Mouse (Mus musculus) left cerebral cortex, postnatal 10 days (tissue): ENCODE results near the gene Map4k1. TPM values are rescaled to one million over a fixed set of nuclear protein-coding genes. Genes with fewer than 3 reads are reported as not detected.

Source experiments
- DNase-seq, 2 experiments: peaks; one replicate each; pipeline ENCODE4 v3.0.0; 2021 to 2022; ENCODE audit warnings: low spot score in 2 of 2, mixed read lengths in 1 of 2; ENCODE audit errors: extremely low spot score in 1 of 2
- intact Hi-C: fragments of 180-260 bp; cut with DNase I; formaldehyde crosslinking; loops from one replicate; pipeline ENCODE4 v1.15.1; 2025
- total RNA-seq, 2 experiments: library from RNA; stranded (reverse); gene quantifications; 2 replicates each; pipeline ENCODE4 v1.2.3; 2021

Gene Map4k1
- 1 to 10 TPM; 5.8 to 6.0 TPM for total RNA-seq

DNA sequence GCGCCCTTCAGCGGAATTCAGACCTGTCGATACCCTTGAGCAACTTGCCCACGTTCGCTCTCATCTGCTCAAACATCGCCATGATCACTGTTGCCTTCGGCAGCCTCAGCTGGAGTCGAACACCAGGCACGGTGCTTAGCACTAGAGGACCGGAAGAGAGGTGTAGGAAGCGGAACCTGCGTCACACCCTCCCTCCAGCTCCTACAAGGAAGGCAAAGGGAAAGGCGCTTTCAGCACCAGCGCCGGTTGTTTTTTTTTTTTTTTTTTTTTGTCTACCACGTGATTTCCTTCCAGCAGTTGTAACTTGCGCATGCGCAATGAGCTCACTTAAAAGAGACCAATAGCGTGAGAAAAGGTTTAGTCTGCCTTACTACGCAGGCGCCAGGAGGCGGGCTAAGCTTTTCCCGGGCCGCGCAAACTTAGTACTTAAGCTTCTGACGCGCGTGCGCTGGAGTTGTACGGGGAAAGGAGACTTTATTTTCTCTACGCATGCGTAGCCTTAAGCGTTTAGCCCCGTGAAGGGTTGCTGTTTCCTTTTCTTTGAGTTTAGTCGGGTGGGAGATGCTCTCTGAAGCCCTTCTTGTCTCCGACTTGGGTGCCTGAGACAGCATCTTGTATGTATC is at the start of gene Map4k1, which contains the start of gene Eif3k:
Map4k1 (plus strand) TSS at position 400 of the 623 bp plus-strand sequence.
Eif3k (minus strand) TSS at position 214 of the 623 bp plus-strand sequence.
- intact Hi-C loops, result no loop called here
- DNase-seq, result peak; percentile 98 to 99

DNA sequence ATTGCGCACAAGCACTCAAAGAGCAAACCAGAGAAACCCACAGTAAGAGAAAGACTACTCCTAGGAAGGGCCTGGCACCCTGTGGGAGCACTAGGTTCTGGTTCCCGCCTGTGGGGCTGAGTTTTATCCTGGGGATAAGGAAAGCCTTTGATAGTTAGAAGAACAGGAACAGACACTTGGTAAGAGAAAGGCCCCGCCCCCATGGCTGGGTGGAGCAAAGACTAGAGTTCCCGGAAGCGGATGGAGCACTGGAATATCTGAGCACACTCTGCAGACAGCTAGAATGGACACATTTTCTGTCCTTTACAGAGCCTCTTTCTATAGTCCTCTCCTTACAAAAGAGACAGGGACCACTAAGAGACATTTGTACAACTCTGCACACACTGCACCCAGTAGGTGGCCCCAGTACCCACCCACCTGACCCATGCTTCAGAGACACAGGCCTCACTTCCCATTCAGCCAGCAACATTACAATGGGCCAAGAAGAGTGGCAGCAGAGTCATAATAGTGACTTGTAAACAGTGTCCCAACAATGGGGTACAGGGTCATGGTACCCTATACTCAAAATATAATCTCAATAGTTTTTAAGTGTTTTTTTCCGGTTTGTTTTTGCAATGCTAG is 49.3 kb upstream of the Map4k1 start:
- DNase-seq, result peak in 1 of 2 experiments; percentile 60
- intact Hi-C loops, result no loop called here

DNA sequence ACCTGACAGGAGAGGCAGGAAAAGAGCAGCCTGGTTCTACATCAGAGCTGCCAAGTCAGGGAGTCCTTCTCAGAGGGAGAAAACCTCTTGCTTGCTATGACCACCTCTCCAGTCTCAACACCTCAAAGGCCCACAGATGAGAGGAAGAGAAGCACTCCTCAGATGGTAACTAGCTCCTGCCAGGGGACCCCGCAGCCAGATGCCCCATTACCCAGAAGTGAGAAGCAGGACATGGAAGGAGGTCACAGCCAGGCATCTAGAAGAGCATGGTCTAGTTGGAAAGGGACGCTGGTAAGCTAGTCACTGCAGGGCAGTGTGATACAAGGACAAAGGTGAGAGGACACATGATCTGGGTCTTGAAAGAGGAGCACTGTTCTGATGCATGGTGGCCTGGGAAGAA is 48.0 kb upstream of the Map4k1 start:
- intact Hi-C loops, result no loop called here
- DNase-seq, result no peak

DNA sequence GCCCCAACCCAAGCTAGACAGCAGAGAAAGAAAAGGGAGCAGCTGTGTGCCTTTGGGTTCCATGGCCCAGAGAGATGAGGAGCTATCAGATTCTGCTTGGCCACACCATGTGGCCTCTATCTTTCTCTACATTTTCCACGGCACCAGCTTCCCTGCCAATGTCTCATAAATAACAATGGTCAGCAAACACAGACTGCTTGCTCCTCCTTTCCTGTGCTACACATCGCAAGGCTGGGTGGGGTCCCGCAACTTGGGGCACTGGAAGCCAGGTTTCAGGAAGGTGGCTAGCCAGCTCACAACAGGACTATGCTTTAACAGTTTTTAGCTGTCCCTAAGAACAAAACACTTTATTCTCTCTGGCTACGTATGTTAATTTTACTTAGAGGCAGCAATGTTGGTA is 45.1 kb upstream of the Map4k1 start:
- peak in 1 of 2 experiments; percentile 51 for DNase-seq
- intact Hi-C loops, result no loop called here

DNA sequence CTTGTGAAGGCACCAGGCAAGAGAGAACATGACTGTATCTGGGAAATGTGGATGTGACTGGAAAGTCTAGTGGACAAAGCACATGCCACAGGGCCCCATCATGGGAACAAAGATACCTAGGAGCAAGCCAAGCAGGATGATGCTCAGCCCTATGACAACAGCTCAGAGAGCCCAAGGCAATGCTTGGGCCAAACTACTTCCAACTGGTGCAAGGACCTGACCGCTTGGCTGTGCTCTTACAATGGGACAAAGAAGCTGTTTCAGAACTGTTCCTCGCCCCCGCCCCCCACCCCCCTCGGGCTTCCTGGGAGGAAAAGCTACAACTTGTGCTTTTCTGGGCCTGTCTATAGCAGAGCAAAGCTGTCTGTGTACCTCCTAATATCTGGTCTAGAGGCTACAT is 43.2 kb upstream of the Map4k1 start:
- no peak for DNase-seq
- intact Hi-C loops, result no loop called here

DNA sequence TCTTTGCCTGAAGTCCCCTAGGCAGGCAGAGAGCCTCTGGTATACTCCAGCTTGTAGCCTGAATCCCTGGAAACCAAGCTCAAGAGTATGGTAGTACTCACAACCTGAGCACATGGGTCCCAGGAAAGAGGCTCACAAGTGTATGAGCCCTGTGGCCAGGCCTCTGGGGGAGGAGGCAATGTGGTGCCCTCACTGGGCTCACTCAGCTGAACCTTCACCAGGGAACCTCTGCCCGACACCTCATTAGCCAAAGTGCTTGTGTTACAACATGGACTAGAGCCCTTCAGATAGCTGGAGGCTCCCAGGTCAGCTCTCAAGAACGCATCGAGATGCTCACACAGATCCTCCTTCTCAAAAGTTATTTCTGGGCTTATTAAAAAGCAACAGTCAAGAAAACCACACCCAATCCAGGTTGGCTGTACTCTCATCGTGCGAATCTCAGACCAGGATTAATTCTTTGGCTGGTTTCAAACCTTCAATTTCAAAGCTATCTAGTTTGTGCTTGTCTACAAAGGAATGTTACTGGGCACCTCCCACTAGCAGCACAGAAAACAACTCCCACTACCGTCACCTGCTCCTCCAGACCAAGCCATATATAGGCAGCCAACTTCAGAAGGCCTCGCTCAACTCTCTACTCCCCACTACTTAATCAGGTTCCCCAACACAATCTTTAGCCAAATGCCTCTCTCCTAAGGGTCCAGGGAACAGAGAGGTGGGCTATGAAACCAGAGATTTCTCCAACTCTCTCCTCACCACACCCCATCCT is 42.2 kb upstream of the Map4k1 start:
- no peak for DNase-seq
- intact Hi-C loops, result no loop called here

DNA sequence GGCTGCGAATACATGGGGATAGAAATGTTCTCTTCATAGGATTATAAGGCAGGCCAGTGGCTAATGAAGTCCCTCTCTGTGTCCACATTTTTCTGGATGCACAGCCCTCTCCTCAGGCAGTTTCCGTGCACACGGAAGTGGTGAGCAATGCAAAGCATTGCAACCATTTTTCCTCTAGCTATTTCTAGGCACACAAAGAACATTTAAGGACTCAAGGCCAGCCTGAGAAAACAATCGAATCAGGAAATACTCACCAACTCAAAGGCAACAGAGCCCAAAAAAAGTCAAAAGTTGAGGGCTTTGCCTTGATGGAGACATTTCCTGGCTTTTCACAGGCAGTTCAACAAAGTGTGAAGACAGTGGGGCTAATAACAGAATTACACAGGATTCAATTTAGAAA is 40.7 kb upstream of the Map4k1 start:
- intact Hi-C loops, result no loop called here
- no peak for DNase-seq

DNA sequence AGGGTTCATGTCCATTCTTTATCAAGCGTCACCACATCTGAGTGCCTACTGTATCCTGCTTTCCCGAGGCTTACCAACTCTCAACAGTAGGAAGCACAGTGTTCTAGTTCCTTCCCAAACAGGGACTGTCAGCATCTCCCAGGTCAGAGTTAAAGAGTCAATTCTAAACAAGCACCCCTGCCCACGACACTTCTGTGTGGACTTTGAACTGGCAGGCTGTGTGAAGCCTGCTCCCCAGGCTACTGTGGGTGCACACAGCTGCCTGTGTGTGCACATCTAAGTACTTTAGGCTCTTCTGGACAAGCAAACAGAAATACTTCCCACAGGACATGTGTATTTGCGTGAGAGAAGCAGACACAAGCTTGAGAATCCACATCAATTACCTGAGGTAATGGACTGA is 40.3 kb upstream of the Map4k1 start:
- DNase-seq, result no peak
- intact Hi-C loops, result no loop called here

DNA sequence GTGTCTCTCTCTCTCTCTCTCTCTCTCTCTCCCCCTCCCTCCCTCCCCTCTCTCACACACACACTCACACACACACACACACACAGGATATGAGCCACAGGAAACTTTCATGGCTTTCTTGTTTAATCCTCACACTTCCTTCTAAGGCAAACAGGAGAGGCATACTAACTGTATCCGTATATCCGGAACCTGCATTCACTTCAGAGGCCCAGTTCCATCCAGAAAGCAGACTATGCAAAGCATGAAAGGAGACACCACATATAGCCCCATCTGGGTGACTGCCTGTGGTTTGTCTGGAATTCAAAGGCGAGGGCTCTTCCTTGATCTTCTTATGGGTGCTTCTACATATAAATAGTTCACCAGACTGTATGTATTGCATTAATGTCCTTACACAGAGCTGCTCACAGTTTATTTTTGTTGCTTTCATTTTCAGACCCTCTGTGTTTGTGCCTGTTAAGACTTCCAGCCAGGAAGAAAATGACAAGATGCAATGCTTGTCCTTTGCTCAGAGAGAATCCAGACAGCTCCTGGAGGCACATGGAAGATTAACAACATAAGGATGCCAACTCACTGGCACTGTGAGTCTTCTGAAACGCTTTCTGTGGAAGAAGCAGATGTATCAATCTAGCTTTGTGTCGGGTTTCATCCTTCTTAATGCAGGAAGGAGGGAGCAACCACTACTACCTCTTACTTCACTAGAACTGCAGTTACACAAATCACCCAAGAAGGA is 38.2 kb upstream of the Map4k1 start:
- DNase-seq, result peak in 1 of 2 experiments; percentile 49
- intact Hi-C loops, result no loop called here

DNA sequence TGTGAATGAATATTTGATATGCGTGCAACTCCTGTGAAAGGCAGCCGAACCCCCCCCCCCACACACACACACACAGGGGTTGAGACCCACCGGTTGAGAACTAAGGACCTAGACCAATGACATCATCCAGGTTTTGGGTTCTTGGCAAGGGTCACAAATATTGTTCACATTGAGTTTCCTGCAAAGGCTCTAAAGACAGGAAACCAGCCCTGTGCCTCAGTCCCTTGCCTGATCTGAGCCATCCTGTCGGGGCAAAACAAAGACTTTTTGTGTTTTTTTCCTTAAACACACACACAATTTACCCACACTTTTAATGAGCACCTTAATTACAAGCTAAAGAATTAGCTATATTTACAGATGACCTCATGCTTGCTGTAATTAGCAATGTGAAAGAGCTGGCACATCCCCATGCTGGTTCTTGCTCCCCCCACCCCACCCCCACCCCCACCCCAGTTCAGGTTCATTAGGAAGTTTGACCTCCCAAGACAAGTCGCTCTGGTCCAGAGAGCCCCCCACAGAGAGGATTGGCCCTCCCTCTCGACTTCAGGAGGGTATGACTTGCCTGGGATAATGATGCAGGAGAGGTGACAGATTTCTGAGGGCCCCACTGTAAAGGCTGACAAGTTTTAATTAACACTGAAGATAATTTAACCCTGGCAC is 37.0 kb upstream of the Map4k1 start:
- DNase-seq, result peak in 1 of 2 experiments; percentile 51
- intact Hi-C loops, result no loop called here

DNA sequence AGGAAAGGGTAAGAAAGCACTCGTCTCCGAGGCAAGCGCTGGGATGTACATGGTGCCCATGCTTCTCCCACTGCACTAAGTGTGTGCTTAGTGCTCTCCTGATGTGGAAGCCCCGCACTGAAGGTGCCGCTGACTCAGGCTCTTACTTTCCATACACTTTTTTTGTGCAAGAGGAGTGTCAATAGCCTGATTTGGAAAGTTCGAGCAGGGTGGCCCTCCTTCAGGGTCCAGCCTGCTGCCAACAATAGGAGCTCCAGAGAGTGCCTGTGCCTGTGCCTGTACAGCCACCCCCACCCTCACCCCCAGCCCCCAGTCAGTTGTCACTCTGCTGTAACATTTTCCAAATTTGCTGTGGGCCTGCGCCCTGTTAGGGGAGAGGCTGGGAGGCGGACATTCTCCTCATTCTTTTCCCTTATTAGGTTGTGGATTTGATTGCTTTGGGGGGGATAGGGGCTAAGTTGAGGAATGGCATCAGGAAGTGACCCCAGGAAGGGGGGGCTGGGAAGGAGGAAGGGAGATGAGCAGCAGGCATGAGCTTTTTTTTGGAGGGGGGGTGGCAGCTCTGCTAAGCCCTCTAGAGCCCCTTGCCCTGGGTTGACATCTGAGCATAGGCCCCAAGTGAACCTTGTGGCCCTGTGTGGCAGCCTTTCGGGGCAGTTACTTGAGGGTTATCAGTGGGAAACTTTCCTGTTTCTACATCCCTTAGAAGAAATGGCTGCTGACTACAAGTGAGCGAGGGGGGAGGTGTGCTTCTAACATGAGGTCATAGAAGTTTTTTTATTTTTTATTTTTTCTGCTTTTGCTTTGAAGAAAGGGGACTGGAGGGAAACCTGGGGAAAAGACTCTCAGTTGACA is 36.2 kb upstream of the Map4k1 start:
- intact Hi-C loops, result no loop called here
- no peak for DNase-seq

DNA sequence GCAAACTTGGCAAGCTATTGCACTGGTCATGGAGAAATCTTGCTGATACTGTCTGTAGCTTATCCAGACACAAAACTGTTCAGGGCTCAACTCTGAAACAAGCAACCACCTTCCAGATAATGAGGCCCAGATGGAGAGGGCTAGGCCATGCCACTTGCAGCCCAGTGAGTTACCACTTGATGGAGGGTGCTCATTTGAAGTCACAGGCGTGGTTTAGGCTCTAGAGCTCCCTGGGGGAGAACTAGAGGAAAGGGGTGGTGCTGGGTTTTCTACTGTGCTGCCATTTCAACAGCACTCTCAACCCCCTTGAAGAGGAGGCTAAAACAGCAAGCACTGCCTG is 35.6 kb upstream of the Map4k1 start:
- intact Hi-C loops, result no loop called here

DNA sequence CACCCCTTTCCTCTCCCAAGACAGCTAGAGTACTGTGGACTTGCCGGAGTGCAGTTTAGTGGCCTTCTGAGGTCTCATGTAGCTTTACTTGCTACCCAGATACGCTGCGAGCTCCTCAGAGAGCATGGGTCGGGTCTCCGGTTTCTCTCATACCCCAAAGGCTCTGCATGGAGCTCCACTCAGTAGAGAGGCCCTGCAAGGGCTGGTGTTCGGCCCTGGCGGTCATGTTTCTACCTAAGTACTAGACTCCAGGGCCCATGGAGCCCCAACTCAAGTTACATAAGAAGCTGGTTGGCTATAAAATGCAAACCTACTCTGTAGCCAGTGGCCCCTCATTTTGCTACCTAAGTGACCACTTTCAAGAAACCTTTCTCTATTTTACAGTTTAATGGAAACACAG is 33.1 kb upstream of the Map4k1 start:
- intact Hi-C loops, result no loop called here
- no peak for DNase-seq

More for the DNA sequence above, 35.6 kb upstream of the Map4k1 start:
- DNase-seq, result no peak

DNA sequence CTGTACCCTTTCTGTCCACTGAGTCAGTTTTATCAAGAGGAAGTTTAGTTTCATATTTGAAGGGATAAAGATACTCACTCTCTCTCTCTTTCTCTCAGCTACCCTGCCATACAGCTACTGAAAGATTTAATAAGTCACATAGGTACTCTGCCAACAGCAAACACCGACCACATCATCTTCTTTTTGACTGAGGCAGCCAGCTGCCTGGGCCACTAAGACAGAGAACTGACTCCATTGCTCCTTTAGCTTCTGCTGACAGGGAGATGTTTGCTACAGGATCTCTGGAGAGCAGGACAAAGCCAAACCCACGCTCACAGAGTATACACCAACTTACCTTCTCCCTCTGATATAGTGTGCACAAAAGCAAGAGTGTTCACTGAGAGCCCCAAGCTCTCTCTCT is 32.6 kb upstream of the Map4k1 start:
- DNase-seq, result no peak
- intact Hi-C loops, result no loop called here

DNA sequence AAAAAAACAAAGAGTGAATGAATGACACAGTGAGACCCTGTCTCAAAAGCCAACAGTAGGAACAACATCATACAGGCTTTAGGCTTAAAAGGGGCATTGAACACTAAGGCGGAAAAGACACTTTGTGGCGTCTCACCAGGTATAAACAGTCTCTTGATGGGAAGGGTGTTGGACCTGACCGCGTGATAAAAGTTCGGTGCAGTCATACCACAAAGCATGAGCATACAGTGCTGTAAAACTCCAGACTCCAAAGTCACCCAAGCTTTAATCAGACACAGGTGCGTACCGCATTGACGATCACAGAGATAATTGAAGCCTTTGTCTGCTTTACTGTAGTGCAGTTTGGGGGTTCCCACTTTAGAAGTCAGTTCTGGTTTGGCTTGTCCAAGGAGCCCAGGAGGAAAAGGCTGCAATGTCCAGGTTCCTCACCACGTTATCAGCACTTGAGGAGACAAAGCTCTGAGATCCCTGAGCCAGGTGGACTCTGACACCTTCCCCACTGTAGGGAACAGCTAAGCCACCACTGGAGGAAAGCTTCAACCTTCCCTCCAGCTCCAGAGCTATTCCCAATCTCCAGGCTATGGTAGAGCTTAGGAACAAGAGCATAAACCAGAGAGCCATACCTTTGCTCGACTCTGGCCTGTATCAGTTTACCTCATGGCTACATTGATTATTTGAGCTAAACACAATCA is 31.4 kb upstream of the Map4k1 start:
- intact Hi-C loops, result no loop called here
- DNase-seq, result no peak

DNA sequence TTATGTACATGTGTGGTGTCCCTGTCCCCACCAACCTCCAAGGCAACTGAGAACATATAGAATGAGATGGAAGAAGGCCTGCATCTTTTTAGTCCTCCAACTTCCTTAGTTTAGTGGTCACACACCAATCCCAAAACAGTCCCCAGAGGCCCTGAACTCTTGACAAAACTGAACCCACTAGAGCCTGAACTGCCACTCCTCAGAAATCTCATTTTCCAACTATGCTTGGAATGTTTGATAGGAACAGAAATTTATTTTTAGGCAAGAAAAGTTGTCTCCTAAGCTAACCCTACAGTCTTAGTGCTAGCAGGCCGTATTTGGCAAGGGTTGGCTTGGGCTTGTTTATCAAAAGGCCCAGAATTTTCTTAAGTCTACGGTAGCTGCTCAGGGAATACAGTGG is 30.1 kb upstream of the Map4k1 start:
- intact Hi-C loops, result no loop called here
- DNase-seq, result no peak

DNA sequence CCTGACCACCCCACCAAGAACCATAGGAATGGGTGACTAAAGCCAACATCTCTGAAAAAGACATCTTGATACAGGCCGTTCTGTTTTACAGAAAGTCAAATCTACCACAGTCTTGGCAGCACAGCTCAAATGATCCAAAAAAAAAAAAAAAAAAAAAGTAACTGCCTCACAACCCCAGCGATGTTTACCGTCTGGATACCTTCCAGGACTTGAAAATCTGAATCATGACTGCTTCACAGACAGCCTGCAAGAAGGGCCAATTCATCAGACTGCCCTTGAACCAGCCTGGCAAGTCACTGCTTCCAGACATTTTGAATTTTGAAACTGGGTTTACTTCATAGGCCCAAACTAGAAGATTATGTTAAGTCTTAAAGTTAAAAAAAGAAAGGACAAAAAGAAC is 29.1 kb upstream of the Map4k1 start:
- no peak for DNase-seq
- intact Hi-C loops, result no loop called here
